Mouse (Mus musculus) ES-E14 (cell line): ENCODE results near the gene Grm4. TPM values are rescaled to one million over a fixed set of nuclear protein-coding genes. Genes with fewer than 3 reads are reported as not detected.

ENCODE experiments used
- DNase-seq: peaks from one replicate; pipeline ENCODE4 v3.0.0-alpha.2; 2013; ENCODE audit warnings: low read depth, low spot score
- H3K27ac ChIP-seq: 2 replicates; pipeline ENCODE4 v1.5.1; 2012; ENCODE audit warnings: low read depth, mild to moderate bottlenecking, low read length, moderate library complexity, mixed read lengths; ENCODE audit not compliant: poor library complexity, insufficient read depth, severe bottlenecking
- H3K36me3 ChIP-seq: 2 replicates; pipeline ENCODE4 v1.6.1; 2012; ENCODE audit warnings: mild to moderate bottlenecking, low read length, moderate library complexity, mixed read lengths; ENCODE audit not compliant: control insufficient read depth, poor library complexity, insufficient read depth, severe bottlenecking
- H3K4me1 ChIP-seq, 2 experiments: fragments of 150-350 bp in 1 of 2; sonication (generic) in 1 of 2; 2 replicates each; pipeline ENCODE4 v1.6.1; 2012; ENCODE audit warnings: low read length in 2 of 2, mild to moderate bottlenecking in 1 of 2, mixed read lengths in 1 of 2; ENCODE audit not compliant: control insufficient read depth in 2 of 2, insufficient read depth in 2 of 2, poor library complexity in 1 of 2
- H3K4me3 ChIP-seq, 2 experiments: fragments of 150-350 bp in 1 of 2; sonication (generic) in 1 of 2; 2 replicates each; pipeline ENCODE4 v1.5.1; 2012; ENCODE audit warnings: low read length in 2 of 2, low read depth in 1 of 2, mild to moderate bottlenecking in 1 of 2, mixed read lengths in 1 of 2; ENCODE audit not compliant: insufficient read depth in 1 of 2, poor library complexity in 1 of 2, severe bottlenecking in 1 of 2
- H3K9ac ChIP-seq: 2 replicates; pipeline ENCODE4 v1.6.1; 2012; ENCODE audit warnings: low read depth, mild to moderate bottlenecking, low read length, mixed read lengths; ENCODE audit not compliant: poor library complexity, insufficient read depth, severe bottlenecking
- H3K9me3 ChIP-seq: fragments of 150-350 bp; sonication (generic); 2 replicates; pipeline ENCODE4 v1.6.1; 2012; ENCODE audit warnings: low read depth, mild to moderate bottlenecking, low read length; ENCODE audit not compliant: control insufficient read depth, insufficient read depth
- CHD2 ChIP-seq: IDR thresholded peaks from 2 replicates; pipeline ENCODE4 v1.6.1; 2014; ENCODE audit warnings: mild to moderate bottlenecking, low read depth, low read length, inconsistent platforms
- HCFC1 ChIP-seq: IDR thresholded peaks from 2 replicates; pipeline ENCODE4 v1.6.1; 2012; ENCODE audit warnings: low read length, inconsistent platforms, borderline replicate concordance; ENCODE audit not compliant: insufficient read depth
- MAFK ChIP-seq: IDR thresholded peaks from 2 replicates; pipeline ENCODE4 v1.6.1; 2014; ENCODE audit warnings: mild to moderate bottlenecking, low read depth, low read length, inconsistent platforms; ENCODE audit not compliant: insufficient read depth
- ZC3H11A ChIP-seq: IDR thresholded peaks from 2 replicates; pipeline ENCODE4 v1.6.1; 2012; ENCODE audit warnings: low read depth, mild to moderate bottlenecking, inconsistent platforms, low read length, borderline replicate concordance
- ZNF384 ChIP-seq: IDR thresholded peaks from 2 replicates; pipeline ENCODE4 v1.6.1; 2012; ENCODE audit warnings: low read depth, low read length, inconsistent platforms
- in situ Hi-C, 2 experiments: fragments of 600-800 bp; cut with MboI; formaldehyde crosslinking; loops; one replicate each; pipeline ENCODE4 v1.15.1; 2025; ENCODE audit warnings: low sequenced_read_pairs in 2 of 2, inconsistent platforms in 1 of 2; ENCODE audit not compliant: unreplicated experiment in 2 of 2
- total RNA-seq: library from RNA; depleted of rRNA; stranded (reverse); fragments of 300-350 nt; gene quantifications from 2 replicates; pipeline ENCODE4 v1.2.3, GENCODE M21; 2012

The Grm4 gene
- total RNA-seq, 1 experiment = 0.49 TPM

GRCm38 (mm10) chr17:27475650-27476049 is 45.6 kb downstream of the Grm4 start:
- no peak for TF ChIP-seq ZNF384
- H3K9me3 ChIP-seq = no peaks in the 10 kb centered on the region
- no peak overlapping the region for H3K4me3 ChIP-seq
- H3K27ac ChIP-seq = no peak overlapping the region
- H3K9ac ChIP-seq = no peak overlapping the region
- no peaks in the 10 kb centered on the region for H3K36me3 ChIP-seq
- in situ Hi-C loops = no loop called here
- DNase-seq = no peak
- H3K4me1 ChIP-seq = peaks cover 0 to 16% of the 10 kb centered on the region in 2 experiments; a peak in 1 of 4 replicates

- Histone ChIP-seq H3K27ac (no peak overlapping the region), H3K4me3 (no peak overlapping the region), H3K36me3 (no peaks in the 10 kb centered on the region), H3K4me1 (peaks cover 0 to 11% of the 10 kb centered on the region in 2 experiments; a peak in 1 of 4 replicates), H3K9ac (no peak overlapping the region), H3K9me3 (no peaks in the 10 kb centered on the region)
- in situ Hi-C loops = no loop called here
- DNase-seq = peak; percentile 43
- TF ChIP-seq CHD2 = no peak
Observed at GRCm38 (mm10) chr17:27466620-27467019, 54.6 kb downstream of the Grm4 start.

GRCm38 (mm10) chr17:27465924-27466323 is 55.3 kb downstream of the Grm4 start:
- no peaks in the 10 kb centered on the region for H3K36me3 ChIP-seq

GRCm38 (mm10) chr17:27464327-27464962 is 56.8 kb downstream of the Grm4 start:
- Histone ChIP-seq H3K4me1 (peaks cover 0 to 11% of the 10 kb centered on the region in 2 experiments; a peak in 1 of 4 replicates), H3K36me3 (no peaks in the 10 kb centered on the region), H3K4me3 (no peak overlapping the region), H3K27ac (no peak overlapping the region), H3K9ac (no peak overlapping the region), H3K9me3 (no peaks in the 10 kb centered on the region)
- no peak for DNase-seq
- in situ Hi-C loops = no loop called here
- TF ChIP-seq CHD2 = no peak
- TF ChIP-seq MAFK = no peak
- TF ChIP-seq HCFC1 = no peak
- TF ChIP-seq ZNF384 = no peak
- no peak for TF ChIP-seq ZC3H11A

More at GRCm38 (mm10) chr17:27465924-27466323, 55.3 kb downstream of the Grm4 start:
- no peak overlapping the region for H3K9ac ChIP-seq
- no peaks in the 10 kb centered on the region for H3K9me3 ChIP-seq
- in situ Hi-C loops = no loop called here
- no peak overlapping the region for H3K4me3 ChIP-seq
- DNase-seq = no peak
- no peak overlapping the region for H3K27ac ChIP-seq
- TF ChIP-seq ZC3H11A (no peak), ZNF384 (no peak), CHD2 (no peak), MAFK (no peak), HCFC1 (no peak)
- H3K4me1 ChIP-seq = peaks cover 0 to 11% of the 10 kb centered on the region in 2 experiments; a peak in 1 of 4 replicates

GRCm38 (mm10) chr17:27459979-27460378 is 61.2 kb downstream of the Grm4 start:
- Histone ChIP-seq H3K9ac (no peak overlapping the region), H3K4me3 (no peak overlapping the region), H3K4me1 (peaks cover 0 to 5% of the 10 kb centered on the region in 2 experiments; a peak in 1 of 4 replicates), H3K9me3 (no peaks in the 10 kb centered on the region), H3K27ac (no peak overlapping the region), H3K36me3 (no peaks in the 10 kb centered on the region)
- no peak for DNase-seq
- in situ Hi-C loops = no loop called here
- no peak for TF ChIP-seq HCFC1
- TF ChIP-seq MAFK = no peak
- TF ChIP-seq CHD2 = no peak
- no peak for TF ChIP-seq ZNF384
- no peak for TF ChIP-seq ZC3H11A
